Mouse (Mus musculus) effector memory CD4-positive, alpha-beta T cell, adult 7 months (primary cell): ENCODE data around the gene Pax9. TPM values are rescaled to one million over a fixed set of nuclear protein-coding genes. Genes with fewer than 3 reads are reported as not detected.

Source experiments
- polyA plus RNA-seq: library from polyadenylated mRNA; unstranded; fragments of 100-300 nt; shearing (Covaris generic); gene quantifications from one replicate; pipeline ENCODE4 v1.2.1, GENCODE M21; 2017

The Pax9 gene
- polyA plus RNA-seq: 0.24 TPM

GRCm38 (mm10) chr12:56691427-56692079, at the start of gene Pax9:
Gene Pax9 (plus strand): TSS chr12:56691767.

Other genes starting within 250 kb of the Pax9 start
- gene Nkx2-1, start 154.9 kb upstream of the Pax9 start, polyA plus RNA-seq: not detected
- not detected for gene Nkx2-9, start 78.5 kb upstream of the Pax9 start, polyA plus RNA-seq